Mouse (Mus musculus) cerebellum, adult 9-11 months (tissue): ENCODE measurements around the gene Ccdc33.

Source experiments
- DNase-seq: peaks from one replicate; pipeline ENCODE4 v3.0.0; 2022

Gene Ccdc33

GRCm38 (mm10) chr9:58044828-58045227, 73.8 kb downstream of the Ccdc33 start:
- DNase-seq, result no peak

DNA sequence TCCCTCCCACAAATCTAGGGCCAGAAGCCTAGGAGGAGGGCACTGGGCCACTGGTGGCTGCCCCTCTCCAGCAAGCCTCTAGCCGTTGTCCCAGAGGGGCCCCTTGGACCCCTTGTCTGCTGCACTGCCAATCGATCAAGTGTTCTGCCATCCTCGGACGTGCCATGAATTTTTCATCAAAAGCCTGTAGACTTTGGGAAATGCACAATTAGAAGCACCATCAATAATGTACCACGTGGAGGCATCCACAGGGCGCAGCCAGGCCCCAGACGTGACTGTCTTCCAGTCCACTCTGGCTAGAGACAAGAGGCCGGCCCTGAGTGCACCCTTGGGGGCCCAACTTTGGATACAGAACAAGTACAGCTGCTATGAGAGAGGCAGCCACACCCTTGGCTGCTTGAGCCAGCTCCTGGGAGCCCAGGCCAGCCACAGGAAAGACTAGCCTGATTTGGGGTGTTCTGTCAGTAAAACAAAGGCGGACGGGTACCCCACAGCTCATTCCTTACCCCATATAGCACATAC, 75.1 kb downstream of the Ccdc33 start:
- DNase-seq, result no peak

GRCm38 (mm10) chr9:58042391-58042790, 76.2 kb downstream of the Ccdc33 start:
- DNase-seq, result no peak

- no peak for DNase-seq
Measured at GRCm38 (mm10) chr9:58040977-58041376, 77.6 kb downstream of the Ccdc33 start.

DNA sequence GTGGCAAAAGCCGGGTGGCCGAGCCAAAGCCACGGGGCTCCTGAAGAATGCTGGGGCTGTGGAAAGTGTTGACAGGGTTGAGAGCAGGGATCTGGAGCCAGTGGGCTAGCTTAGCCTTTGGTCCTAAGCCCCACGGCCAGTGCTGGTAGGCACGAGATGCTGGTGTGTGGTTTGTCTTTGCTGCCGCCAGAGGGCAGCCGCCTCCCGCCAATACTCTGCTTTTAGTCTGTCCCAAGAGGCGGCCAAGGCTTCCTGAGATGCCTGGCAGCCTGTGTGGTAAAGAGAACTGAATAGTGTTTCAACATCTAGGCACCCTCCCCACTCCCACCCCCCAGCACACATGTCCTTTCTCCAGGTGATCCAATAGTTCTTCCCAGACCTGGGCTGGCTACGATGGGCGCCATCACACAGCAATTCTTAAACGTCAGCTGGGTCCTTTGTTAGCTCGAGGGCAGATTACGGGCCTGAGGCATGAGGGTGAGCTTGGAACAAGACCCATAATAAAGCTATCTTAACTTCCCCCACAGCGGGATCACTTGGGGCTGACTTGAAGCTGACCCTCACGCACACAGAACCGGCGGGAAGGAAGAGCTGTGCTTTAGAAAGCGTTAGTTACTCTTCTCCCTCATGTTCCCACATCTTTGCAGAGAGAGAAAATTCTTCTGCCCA, 80.0 kb downstream of the Ccdc33 start:
- DNase-seq, result peak; percentile 70

DNA sequence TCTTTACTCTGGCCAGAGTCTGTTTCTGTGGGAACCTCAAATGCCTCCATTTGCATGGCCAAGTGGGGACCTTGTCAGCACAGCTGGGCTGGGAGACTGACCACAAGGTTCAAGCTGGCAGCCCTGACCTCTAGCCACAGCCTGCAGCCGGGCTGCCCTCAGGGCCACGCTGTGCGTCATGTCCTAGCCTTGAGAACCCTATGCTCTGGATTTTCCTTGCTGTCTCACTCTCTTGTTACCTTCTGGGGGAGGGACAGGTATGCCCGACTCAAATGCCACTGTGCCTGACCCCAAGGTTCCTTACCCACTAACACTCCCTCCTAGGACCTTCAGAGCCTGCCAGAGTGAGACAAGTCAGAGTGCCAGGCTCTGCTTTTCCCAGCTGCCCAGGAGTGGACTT, 81.7 kb downstream of the Ccdc33 start:
- no peak for DNase-seq

DNA sequence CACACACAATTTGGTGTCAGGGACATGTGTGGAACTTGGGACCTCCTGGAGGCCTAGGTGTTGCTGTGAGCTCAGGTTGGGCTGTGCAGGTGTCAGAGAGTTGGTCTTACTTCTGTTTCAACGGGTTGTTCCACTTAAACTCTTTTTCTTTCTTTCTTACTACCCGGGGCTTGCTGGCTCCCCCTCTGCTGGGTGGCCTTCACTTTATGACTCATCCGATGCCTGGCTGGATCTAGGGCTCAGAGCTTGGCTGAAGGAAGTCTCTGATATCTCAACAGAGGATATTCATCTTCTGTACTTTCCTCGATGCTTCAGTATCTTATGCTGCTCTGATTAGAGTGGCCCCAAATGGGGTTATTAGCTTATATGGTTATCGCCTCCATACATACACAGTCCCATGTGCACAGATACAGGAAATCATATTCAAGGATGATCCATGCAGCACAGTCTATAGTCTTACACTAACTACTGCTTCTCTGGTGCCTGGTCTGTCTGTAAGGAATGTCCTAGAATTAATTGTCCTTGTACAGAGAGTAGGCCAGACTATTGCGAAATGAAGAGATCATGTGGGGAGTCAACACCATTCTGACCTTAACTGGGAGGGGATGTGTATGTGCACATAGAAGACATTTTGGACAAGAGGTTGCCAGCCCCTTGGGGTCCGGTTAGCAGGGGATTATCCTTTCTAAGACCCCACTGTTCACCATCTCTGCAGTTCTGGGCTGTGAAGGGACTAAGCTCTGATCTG, 82.5 kb downstream of the Ccdc33 start:
- DNase-seq, result no peak

DNA sequence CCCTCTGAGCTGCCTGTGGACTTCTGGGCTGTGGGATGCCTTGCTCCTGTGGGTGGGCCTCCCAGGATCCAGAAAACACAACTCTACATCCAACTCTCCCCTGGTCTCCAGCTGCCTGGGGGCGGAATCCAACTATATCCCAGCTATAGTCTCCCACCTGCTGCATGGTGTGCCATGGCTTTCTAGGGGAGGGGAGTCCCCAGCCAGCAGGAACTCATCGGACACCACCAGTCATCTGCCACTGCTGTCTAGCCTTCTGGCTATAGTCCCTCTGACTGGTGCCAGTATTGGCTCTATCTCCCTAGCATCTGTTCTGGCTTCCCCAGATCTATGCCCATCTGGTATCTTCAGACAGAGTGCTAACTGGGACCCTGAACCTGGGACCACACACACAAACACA, 83.1 kb downstream of the Ccdc33 start:
- no peak for DNase-seq

GRCm38 (mm10) chr9:58031895-58032294, 86.7 kb downstream of the Ccdc33 start:
- no peak for DNase-seq

DNA sequence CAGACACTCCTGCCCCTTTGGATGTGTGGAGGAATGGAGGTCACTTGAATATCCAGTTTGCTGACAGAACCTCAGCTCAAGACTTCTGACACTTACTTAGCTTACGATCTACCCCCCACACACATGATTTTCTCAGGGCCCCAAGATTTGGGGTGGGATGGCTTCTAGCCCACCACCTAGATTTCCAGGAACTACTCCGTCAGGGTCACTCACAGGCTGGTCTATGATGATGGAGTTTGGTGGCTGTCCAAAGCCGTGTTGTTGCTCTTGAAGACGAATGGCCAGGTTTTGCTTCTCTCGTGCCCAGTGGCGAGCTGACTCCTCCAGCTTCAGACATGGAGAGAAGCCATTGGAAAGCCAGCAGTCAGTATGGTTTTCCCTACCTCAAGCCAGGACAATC, 89.0 kb downstream of the Ccdc33 start:
- no peak for DNase-seq

- DNase-seq, result no peak
Measured at GRCm38 (mm10) chr9:58028841-58029240, 89.8 kb downstream of the Ccdc33 start.

DNA sequence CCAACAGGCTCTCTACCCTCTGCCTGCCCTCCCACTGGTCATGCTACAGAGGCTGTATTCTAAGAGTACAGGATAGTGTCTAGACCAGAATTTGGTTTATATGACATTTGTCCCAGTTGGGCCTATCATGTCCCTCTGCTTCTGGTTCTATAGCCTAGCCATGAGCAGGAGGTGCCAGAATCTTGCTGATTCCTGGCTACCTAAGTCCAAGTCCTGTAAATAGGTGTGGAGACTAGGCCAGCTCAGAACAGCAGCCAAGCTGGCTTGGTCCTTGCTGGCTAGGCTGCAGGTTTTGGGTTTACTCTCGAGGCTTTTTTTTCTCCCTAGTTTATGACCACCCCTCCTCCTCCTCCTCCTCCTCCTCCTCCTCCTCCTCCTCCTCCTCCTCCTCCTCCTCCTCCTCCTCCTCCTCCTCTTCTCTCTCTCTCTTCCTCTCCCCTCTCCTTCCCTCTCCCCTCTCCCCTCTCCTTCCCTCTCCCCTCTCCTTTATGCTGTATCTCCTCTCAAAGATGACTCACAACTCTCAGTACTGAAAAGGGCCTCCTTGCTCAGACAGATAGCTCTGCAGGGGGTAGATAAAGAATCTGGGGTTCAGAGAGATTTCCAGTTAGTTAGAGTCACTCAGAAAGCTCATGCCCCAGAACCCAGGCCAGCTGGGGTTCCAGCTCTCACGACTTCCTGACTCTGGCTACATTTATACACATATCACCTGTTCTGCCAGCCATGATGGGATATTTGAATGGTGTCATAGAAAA, 91.0 kb downstream of the Ccdc33 start:
- DNase-seq, result no peak

GRCm38 (mm10) chr9:58025995-58026394, 92.6 kb downstream of the Ccdc33 start:
- no peak for DNase-seq

DNA sequence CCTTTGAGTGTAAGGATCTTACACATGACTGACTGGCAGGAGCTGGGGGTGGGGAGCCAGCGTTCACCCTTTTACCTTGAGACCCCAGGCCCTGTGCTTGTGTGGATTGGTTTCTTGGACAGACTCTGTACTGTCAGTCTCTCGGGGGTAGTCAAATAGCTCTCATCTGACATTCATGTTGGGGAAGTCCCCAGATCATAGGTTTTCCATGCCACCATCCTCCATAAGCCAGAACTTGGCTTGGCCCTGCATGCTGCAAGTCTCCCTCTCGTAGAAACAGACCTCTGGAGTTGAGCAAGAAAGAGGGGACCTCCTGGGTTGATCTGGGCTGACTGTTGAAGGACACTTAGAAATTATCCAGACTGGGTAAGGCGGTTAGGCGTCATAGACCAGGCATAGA, 100.2 kb downstream of the Ccdc33 start:
- no peak for DNase-seq

- no peak for DNase-seq
Measured at GRCm38 (mm10) chr9:58016962-58017361, 101.7 kb downstream of the Ccdc33 start.

DNA sequence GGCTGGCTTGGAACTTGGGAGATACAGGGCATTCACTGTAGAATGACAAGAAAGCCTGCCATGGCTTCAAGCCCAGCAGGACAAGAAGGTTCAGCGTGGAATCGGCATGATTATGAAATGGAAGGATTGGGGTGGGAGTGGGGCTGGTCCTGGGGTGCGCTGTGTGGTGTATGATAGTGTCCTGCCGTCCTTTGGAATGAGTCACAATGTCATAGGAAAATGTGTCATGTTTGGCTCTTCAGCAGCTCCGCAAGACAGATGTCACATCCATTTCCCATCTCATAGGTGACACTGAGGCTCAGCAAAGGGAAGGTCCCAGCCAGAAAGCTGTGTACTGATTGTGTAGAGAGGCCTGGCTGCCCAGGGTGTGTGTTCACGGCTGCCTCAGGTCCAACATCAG, 102.8 kb downstream of the Ccdc33 start:
- DNase-seq, result no peak

GRCm38 (mm10) chr9:58014393-58015160, 104.0 kb downstream of the Ccdc33 start:
- DNase-seq, result no peak

DNA sequence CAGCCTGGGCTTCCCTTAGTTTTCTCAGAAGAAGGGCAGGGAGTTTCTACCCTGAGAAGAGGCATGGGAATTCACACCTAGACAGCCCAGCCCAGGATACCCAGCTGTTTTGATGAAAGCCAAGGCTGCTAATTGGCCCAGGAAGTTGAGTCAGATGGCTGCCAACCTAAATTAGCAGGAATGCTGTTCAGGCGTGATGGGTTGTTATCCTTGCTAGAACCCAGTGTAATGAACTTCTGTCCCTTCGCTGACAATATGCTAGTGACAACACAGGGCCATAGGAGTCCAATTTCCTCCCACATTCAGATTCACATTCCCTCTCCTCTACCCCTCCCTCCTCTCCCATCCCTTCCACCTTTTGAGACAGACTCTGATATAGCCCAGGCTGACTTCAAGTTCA, 105.7 kb downstream of the Ccdc33 start:
- DNase-seq, result no peak

DNA sequence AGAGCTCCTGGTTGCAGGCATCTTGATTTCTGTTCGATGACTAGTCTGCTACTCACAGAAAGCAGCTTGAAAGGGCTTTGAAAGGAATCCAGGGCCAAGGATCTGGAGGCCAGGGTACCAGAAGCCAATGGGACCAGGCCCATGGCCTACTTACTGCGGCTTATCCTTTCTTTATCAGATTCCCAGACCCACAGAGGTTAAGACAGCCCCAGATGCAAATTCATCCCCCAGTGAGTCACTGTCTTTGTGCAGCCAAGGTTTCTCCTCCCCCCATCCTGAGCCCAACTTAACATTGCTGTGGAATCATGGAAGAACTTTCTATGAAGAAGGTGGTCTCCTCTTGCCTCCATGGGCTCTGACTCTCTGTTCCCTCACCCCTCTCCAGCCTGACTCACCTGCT, 106.1 kb downstream of the Ccdc33 start:
- DNase-seq, result no peak

GRCm38 (mm10) chr9:58011552-58011951, 107.1 kb downstream of the Ccdc33 start:
- DNase-seq, result no peak

DNA sequence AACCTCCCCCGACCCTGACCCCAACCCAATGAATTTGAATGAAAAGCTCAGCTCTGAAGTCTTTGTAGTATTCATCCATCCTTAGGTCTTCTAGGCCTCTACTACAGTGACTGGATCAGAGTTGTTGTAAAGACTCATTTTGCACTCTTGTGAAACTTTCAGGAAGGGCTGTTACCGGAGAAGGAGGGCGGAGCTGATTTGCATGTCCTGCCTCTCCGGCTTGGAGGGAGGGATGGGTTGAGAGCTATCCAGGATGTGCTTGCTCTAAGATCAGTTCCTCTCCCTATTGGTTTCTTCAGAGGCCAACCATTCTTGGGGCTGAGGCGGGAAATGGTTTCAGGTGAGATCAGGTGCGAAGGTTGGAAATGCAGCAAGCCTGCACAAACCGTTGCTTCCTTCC, 107.6 kb downstream of the Ccdc33 start:
- no peak for DNase-seq

DNA sequence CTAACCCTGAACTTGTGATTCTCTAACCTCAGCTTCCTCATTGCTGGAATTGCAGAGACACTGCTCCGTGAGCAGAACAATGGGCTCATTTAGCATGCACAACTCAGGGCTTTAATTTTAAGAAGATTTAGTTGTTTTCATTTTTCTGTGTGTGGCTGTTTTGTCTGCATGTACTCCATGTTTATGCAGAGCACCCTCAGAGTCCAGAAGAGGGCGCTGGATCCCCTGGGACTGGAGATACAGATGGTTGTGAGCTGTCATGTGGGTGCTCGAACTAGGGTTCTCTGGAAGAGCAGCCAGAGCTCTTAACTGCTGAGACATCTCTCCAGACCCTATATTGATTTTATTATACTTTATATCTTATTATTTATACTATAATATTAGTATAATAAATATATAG, 109.0 kb downstream of the Ccdc33 start:
- no peak for DNase-seq

- DNase-seq, result no peak
Measured at GRCm38 (mm10) chr9:58009015-58009362, 109.6 kb downstream of the Ccdc33 start.
